Mouse (Mus musculus): ENCODE data around the gene Entpd1.

Gene Entpd1

DNA sequence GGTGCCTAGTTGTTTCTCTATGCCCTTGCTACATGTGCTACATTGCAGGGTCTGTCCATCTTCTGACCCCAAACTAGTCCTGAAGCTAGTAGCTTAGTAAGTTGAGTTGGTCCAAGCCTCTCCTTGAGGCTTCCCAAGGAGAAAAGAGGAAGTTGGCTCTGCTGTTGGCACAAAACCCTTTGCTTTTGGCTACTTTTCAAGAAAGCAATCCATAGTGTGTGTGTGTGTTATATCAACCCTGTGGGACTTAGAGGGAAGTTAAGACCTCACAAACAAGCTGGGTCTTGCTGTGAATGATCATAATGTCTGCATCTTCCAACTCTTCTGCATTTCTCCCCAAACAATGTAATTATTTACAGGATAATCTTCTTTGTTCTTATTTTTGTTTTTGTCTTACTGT lies 16.8 kb downstream of the Entpd1 start:
- no peak for DNase-seq (ENCODE audit: low spot score)

DNA sequence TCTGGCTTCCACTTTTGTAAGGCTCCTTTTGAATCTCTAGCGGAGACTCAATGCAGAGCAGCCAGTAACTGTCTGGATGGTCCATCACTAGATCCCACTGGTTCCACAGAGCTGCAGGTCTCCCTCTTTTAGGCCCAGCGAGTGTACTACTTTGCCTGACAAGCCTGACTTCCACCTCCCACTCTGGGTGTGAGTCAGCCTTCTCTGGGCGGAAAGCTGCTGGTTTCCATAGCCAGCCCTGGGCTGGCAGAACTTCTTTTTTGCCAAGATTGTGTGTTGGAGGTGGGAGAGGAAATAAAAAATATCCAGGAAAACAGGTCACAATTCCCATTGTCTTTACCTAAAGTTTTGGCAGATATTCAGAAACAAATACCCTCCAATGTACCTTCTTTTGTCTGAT lies 17.9 kb downstream of the Entpd1 start:
- no peak for DNase-seq (ENCODE audit: low spot score)

DNA sequence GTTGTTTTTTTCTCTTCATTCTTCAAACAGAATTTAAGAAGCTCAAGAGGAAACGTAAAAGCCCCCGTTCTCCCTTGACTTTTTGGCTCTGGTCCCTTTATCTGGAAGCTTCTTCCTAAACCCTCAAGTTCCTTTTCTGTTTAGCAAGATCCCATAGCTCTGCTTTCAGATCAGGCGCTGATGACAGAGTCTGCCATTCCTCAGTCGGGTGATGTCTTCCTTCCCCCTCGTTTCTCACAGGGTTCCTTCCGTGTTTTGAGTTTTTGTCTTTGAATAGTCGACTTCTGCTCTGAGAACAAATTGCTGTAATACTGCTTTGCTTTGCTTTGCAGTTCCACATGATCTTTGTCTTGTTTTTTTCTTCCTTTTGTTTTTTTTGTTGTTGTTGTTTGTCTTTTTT lies 18.4 kb downstream of the Entpd1 start:
- DNase-seq (ENCODE audit: low spot score): no peak

DNA sequence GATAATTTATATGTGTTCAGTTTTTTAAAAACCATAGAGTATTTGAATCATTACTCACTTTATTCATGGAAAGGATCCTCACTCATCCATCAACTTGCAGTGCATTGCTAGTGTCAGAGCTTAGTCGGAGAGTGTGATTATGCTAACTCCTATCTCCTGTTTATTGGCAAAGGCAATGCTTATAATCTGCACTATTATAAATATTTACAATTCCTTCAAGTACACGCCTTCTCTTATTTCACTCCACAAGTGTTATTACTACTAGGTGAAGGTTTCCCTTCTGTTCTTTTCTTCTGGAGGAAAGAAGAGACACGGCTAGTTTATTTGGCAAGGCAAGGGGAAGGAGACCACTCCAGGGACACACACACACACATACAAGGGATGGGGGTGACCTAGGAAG lies 20.0 kb downstream of the Entpd1 start:
- no peak for DNase-seq (ENCODE audit: low spot score)

DNA sequence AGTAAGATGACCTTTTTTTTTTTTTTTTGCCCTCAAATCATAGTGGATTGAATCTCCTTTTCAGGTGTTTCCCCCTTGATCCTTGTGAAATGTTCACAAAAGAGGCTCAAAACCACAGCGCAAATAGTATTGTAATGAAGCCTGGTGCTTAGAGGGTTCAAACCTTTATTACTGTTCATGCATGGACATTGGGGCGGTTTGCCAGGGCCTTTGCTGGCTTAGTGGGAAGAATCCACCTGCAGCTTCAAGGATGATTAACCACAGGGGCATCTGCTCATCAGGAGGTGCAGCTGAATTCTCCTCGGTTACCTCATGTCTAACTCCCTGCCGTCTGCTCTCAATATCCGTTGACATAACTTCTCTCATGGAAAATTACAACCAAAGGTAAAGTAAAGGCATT lies 20.5 kb downstream of the Entpd1 start:
- no peak for DNase-seq (ENCODE audit: low spot score)

DNA sequence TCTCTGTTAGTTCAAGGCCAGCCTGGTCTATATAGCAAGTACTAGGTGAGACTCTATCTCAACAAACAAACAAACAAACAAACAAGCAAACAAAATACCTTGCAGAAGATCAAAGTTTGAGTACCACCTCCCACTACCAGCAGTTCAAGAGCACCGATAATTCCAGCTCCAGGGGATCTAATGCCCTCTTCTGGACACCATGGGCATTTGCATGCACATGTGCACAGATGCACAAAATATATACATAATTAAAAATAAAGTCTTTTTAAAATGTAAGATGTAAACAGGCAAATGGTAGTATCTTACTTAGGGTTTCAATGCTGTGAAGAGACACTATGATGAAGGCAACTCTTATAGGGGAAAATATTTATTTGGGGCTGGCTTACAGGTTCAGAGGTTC lies 21.0 kb downstream of the Entpd1 start:
- no peak for DNase-seq (ENCODE audit: low spot score)

DNA sequence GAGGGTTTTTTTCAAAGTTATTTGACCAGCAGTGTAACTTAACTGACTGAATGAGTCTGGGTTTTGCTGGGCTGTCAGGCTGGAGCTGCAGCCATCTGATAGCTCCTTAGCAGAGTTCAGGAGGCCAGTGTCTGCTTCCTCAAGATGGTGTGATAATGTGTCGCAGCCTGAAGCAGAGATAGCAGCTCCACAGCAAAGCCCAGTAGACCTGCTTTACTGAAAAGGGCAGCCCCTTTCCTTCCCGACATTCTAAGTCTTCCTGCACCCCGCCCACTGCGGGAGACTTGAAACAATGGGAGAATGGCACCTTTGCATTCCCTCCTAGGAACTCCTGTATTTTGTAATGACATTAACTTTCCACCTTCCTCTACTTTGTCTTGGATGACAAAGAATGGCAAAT lies 24.9 kb downstream of the Entpd1 start:
- DNase-seq (ENCODE audit: low spot score): no peak

DNA sequence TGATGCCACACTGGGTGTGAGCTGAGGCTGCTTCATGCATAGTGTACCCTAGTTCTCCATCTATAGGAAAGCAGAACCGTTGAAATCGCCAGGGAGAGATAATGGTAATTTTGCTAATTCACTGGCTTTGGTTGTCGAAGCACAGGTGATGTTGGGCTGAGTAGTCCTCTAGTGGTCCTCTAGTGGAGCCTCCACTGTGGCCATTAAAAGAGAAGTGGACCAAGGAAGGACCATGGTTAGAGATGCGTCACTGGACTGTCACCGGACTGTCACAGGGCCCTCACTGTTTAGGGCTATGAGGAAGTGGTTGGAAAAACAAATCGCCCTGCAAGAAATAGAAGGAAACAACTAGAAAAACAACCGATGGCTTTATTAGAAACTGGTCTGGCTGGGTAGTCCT lies 25.4 kb downstream of the Entpd1 start:
- DNase-seq (ENCODE audit: low spot score): no peak

DNA sequence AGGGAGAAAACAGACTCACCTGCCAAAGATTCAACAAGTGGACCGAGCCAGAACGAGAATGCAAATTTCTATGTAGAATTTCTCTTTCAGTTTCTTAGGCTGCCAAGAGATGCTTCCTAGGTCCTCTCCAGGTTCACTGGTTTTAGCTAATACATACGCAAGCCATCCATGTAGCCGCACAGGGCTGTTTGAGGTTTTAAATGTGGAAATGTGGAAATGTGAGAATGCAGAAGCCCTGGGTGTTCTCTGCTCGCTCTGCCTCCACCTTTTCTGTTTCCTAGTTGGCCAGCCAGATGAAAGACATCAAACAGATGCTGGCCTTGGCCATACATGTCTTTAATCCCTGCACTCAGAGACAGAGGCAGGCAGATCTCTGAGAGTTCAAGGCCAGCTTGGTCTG lies 26.4 kb downstream of the Entpd1 start:
- no peak for DNase-seq (ENCODE audit: low spot score)

DNA sequence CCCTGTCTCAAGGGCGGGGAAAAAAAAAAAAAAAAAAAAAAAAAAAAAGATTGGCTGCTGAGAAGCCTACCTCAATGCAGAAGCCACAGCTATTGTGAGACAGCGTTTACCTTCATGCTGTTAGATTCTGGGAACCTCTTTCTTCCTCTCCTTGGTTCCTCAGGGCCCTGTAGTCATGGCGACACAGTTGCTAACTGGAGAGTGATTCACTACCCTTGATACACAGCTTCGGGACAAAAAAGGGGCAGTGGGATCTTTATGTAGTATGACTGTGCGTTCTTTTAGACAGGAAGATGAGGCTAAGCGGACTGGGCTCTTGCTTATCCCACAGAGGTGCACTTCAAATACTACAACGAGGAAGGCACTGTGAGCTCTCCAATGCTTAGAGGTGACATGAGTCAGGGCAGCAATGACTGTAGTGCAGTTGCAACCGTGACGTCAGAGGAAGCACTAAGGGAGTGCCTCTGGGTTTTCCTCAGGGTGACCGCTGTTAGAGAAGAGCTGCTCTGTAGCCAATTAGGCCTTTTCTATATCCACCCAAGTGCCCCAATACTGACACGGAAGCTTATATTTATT lies 27.7 kb downstream of the Entpd1 start:
- DNase-seq (ENCODE audit: low spot score): no peak

DNA sequence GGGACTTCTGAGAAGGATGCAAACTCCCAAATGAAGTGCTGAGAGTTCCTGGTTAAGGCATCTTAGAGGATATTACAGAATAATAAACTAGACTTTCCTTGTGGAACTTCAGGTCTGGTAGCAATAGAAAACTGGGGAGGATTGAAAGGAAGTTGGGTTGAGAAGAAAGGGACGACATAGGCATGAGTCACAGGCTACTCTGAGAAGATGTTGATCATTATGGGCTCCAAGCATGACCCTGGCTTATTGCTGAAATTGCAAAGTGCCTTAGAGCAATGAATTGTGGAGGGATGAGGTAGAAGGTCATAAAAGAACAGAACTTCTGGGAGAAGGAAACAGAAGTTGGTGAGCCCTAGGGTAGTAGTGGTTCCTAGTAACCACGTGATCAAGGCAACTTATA lies 28.6 kb downstream of the Entpd1 start:
- DNase-seq (ENCODE audit: low spot score): no peak

DNA sequence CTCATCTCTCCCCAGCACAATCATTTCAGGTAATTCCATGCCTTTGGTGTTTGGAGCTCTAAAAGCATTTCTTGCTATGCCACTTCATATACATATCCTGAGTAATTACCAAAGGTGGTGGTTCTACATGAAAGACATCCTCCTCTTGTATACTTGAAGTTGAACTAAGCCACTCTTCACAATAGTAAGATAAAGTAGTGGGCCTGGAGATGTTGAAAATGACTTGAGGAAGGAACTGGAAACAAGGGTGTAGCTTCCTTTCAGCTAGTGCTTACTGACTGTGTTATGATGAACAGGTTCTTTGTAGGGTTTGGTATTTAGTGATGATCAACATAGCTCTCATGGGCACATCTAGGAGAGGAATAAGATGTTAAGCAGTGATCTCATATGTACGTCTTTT lies 31.7 kb downstream of the Entpd1 start:
- no peak for DNase-seq (ENCODE audit: low spot score)

DNA sequence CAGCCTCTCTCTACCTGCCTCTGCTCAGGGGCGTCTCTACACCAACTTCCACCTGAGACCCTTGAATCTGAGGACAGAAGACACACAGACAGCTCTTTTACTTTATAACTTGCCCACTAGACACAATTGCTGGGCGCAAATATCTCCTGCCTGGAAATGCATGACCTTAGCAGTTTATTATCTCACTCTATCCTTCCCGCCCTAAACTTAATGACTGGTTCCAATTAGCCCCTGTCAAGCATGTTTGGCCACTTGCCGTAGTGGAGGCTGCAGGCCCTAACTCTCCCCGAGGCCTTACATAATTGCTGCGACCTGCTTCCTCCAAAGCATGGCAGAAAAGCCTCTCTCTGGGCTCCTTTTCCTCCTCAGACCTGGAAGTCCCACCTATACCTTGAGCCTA lies 34.2 kb downstream of the Entpd1 start:
- no peak for DNase-seq (ENCODE audit: low spot score)

DNA sequence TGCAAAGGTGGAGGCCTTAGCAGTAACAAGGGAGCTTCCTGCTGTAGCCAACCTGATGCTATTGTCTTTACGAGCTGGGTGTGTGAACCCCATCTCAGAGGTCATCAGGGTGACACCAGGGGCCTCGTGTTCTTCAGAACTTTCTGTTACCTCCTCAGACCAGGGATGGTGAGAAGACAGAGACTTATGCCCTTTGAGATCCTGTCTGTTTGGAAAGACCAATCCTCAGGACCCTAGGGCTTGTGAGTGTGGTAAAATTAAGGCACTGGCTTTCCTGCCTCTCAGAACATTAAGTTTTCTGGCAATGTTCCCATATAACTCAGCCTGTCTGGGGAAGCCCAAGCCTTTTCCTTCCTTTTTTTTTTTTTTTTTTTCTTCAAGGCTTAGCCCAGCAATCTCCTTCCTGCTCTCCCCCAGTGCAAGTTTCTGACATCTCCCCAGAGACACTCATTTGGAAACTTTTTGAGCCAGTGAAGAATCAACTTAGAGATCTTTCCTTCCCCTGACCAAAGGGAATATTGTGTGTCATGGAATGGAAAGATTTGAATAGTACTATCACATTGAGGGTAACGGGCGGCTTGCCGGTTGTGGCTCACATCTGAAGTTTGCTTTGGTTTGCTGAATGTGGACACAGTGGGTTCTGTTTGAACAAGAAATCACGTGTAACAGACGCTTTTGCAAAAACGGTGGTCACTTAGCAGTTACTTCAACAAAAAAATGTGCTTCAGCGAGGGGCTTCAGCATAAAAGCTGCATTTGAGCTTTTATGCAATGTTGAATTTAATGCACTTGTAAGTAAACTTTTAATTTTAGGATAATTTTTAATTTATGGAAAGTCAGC lies 35.4 kb downstream of the Entpd1 start:
- DNase-seq (ENCODE audit: low spot score): no peak

DNA sequence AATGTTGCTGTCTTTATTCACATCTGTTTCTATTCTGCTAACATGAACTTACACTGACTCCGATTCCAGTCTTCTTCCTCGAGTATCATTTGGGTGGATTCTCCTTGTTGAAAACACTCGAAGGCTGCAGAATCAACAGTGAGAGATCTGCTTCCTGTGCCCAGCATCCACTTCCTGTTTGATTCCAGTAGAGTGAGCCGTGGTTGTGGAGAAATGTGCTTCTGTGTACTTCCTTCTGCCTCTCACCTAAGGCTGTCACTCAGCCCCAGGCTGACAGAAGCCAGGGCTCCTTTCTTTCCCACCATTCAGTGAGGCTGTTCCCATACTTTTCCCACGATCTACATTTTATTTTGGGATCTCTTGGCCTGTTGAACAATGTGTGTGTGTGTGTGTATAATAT lies 37.9 kb downstream of the Entpd1 start:
- DNase-seq (ENCODE audit: low spot score): no peak

DNA sequence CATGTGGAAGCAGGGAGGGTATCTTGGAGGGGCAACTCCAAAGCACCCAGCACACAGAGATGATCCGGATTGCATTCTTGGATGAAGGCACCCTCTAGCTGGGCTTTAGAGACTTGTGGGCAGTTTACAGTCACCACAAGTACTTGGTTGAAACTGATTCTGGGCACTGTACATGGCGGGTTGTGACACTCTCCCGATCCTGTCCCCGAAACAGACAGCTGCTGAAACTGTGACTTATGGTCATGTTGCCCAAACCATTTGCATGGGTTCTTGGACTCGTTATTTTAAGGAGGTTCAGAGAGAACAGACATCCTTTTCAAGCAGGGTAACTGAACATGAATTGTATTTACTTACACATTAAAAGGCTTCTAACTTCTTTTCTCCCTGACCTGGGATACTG lies 44.0 kb downstream of the Entpd1 start:
- no peak for DNase-seq (ENCODE audit: low spot score)

DNA sequence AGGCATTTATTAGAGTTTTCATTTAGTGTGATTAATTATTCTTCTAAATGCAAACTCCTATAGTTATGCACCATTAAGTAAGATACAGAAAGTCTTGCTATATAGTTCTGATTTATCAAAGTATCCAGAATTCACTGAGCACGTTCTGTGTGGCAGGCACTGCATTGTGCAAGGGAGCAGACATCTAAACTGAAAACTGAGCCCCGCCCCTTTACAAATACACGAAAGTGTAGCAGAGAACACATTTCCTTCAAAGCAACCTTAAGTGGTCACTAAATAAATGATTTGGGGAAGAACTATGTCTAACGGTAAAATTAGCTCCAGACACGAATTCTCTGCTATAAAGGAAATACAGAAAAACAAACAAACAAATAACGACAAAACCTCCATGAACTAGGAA lies 46.1 kb downstream of the Entpd1 start:
- no peak for DNase-seq (ENCODE audit: low spot score)

DNA sequence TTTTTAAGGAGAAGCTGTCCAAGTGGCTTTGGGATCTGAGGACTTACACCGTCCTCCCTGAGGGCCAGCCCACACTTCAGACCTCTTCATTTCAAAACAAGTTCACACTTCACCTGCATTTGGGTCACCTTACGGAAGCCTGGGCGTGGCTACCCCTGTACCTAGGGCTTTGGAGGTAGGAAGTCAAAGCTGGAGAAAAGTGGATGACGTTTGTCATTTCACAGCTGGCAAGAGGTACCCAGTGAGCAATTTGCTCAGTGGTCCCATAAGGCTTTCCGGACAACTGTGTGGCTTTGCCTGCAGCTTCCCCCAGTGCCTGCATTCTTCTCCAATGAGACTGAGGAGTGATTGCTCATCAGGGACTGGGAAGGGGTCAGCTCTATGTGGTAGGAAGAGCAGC lies 46.8 kb downstream of the Entpd1 start:
- DNase-seq (ENCODE audit: low spot score): no peak

DNA sequence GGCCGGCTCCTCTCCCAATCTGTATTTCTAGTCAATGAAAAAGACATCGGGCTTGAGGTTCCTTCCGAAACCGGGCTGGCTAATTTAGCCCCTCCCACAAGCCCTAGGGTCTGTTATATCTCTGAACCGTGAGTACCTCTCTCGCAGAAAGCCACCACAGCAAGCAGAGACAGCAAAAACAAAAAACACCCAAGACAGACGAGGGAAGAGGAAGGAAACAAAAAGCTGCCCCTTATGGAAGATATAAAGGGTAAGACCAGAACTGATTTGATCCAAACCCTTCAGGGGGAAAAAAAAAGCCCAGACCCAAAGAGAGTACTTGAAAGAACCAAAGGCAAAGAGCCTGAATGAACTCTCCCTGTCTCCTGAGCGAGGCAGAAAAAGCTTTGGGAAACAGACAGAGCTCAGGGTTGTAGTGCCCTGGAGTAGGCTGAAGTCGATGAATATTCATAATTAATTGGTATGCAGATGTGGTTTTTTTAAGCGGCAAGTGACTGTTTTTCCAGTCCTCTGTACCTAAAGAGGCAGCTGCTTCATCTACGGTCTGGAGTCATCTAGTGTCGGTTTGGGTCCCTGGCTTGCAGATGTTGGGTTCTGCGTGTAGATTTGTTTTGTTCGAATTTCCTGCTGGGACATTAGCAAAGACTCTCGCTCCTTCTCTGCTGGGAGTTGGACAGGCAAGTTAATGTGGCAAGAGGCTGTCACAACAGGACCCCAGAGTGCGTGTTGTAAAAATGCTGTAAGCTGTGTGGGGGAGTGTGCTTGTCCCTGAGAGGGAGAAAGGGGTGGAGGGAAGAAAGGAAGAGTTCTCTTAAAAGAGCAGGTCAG lies 47.7 kb downstream of the Entpd1 start:
- no peak for DNase-seq (ENCODE audit: low spot score)

DNA sequence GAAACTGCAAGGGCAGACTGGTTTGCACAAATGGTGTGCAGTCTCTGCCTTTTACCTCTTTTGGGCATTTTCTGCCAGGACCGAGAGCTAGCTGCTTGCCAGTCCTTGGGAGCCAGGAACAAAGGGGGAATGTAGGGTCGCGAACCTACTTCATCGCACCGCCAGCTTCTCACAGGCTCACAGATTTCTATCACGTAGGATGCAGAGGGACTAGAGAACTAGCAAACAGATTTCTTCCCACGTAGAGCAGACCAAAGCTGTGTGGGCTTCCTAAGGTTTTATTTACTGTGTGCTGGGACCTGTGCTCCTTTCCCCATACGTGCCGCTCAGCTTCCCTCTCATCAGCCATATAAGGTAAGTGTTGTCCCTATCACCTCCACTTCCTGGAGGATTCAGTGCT lies 48.3 kb downstream of the Entpd1 start:
- DNase-seq (ENCODE audit: low spot score): no peak

DNA sequence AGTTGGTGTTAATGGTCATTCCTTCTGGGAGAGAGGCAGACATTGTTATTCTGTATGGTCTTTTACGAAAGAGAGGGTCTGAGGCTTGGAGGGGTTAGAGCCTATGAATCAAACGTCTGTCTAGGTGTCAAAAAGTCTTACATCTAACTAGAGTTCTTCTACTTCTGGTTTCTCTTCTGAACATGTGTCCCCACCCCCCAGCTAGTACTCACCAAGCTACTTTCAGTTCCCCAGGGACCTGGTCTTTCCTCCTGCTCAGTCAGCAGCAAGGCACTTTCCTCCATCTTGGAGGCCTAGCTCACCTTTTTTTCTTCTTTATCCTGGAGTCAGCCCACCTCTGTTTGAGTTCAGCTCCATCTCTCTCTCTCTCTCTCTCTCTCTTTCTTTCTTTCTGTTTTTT lies 48.9 kb downstream of the Entpd1 start:
- no peak for DNase-seq (ENCODE audit: low spot score)

DNA sequence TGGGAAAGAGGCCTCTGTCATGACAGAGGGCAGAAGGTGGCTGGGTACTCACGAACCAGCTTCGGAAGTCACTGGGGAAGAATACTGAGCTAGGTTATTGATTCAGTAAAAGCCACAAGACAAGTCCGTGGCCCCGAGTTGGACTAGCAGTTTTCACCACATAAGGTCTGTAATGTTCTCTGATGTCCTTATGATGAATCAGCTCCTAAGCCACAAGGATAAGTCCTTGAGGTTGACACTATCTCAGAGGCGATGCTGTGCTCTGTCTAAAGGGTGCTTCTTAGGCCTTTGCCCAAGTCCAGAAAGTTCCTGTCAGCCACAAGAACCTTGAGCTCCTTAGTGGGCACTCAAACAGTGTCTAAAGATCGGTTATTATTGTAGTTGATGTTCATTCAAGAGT lies 49.7 kb downstream of the Entpd1 start:
- no peak for DNase-seq (ENCODE audit: low spot score)

DNA sequence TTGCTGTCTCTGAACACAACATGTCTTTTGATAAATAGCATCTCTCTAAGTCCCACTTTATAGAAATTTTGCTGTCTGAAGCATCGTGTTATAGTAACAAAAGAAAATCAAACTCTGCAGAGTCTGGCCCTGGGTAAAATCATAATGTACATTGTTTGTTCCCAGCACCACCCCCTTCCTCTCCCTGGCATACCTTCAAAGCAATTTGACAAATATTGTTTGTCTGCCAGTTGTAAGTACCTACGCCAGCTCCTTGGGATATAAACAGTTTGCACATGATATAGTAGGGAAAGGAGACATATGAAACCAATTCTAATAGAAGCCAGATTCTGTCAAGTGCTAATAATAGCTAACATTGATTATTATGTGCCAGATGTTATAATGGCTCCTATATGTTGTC lies 50.6 kb downstream of the Entpd1 start:
- no peak for DNase-seq (ENCODE audit: low spot score)

All from MN1 (cell line).